Mouse (Mus musculus) lung, embryonic 15.5 days (tissue): Measurements from ENCODE around the gene AI854703. TPM values are rescaled to one million over a fixed set of nuclear protein-coding genes. Genes with fewer than 3 reads are reported as not detected.

Experiments used
- ATAC-seq: fragments of 200-750 bp; cut with Nextera tagmentation; 2 replicates; pipeline ENCODE4 v1.8.0; 2017; ENCODE audit warnings: moderate number of reproducible peaks, borderline replicate concordance; ENCODE audit not compliant: low FRiP score, low TSS enrichment; ENCODE audit errors: extremely low read depth
- H3K27ac ChIP-seq: fragments of 300-500 bp; sonication (generic); 2 replicates; pipeline ENCODE4 v1.5.1; 2015; ENCODE audit warnings: moderate library complexity, mild to moderate bottlenecking, inconsistent platforms
- H3K27me3 ChIP-seq: fragments of 300-500 bp; sonication (generic); 2 replicates; pipeline ENCODE4 v1.6.1; 2015; ENCODE audit warnings: inconsistent platforms
- H3K36me3 ChIP-seq: fragments of 300-500 bp; sonication (generic); 2 replicates; pipeline ENCODE4 v1.6.1; 2015; ENCODE audit warnings: inconsistent platforms
- H3K4me1 ChIP-seq: fragments of 300-500 bp; sonication (generic); 2 replicates; pipeline ENCODE4 v1.6.1; 2015; ENCODE audit warnings: inconsistent platforms
- H3K4me2 ChIP-seq: fragments of 300-500 bp; sonication (generic); 2 replicates; pipeline ENCODE4 v1.6.1; 2015; ENCODE audit warnings: inconsistent platforms, mild to moderate bottlenecking, moderate library complexity
- H3K4me3 ChIP-seq: fragments of 300-500 bp; sonication (generic); 2 replicates; pipeline ENCODE4 v1.5.1; 2015; ENCODE audit warnings: mild to moderate bottlenecking, inconsistent platforms
- H3K9ac ChIP-seq: fragments of 300-500 bp; sonication (generic); 2 replicates; pipeline ENCODE4 v1.6.1; 2015; ENCODE audit warnings: inconsistent platforms
- H3K9me3 ChIP-seq: fragments of 300-500 bp; sonication (generic); 2 replicates; pipeline ENCODE4 v1.6.1; 2016; ENCODE audit warnings: inconsistent platforms
- WGBS: fragments of 180-500 bp; shearing (Covaris S2); methylation state at CpG from one replicate; pipeline ENCODE4 v1.1.7; 2015; 5-methylcytosine and 5-hydroxymethylcytosine counted together
- polyA plus RNA-seq: library from polyadenylated mRNA; unstranded; fragments of >200 nt; fragmentation: Nextera tagmentation; extraction: Ambion mirVana; gene quantifications from 2 replicates; pipeline ENCODE4 v1.2.1, GENCODE M21; 2015

The AI854703 gene
- polyA plus RNA-seq, 1 experiment from 2014 or later = 0.93 TPM

DNA sequence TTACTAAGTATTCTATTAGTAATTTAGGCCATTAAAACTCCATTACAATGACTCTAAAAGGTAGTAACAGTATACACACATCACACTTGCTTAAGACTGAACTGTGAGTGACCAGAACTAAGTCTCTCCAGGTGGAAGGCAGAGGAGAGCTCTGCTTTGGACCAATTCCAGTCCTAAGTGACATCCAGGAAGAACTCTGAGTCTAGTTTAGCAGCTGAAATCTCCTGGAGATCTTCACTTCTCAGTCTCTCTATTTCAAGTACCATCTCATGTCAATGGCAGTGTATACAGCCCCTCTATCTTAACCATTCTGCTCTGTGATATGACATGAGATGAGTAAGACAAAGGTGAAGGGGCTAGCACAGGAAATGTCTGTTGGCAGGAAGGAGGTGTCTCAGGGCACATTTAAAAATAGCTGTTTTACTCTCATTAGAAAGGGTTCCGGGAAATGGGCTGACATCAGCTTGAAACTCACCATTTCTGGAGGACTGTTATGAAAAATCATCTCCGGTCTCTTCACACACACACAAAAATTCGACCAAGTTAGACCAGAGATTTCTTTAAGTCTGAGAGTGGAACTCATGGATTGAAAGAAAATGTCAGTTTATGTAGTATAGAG lies 55.0 kb downstream of the AI854703 start:
- H3K4me1 ChIP-seq = no peaks in the 10 kb centered on the region
- peak overlapping the region; percentile 48; the same call in 1 of the 2 replicates for H3K27ac ChIP-seq
- no peak for ATAC-seq
- H3K27me3 ChIP-seq = no peaks in the 10 kb centered on the region
- no peaks in the 10 kb centered on the region for H3K36me3 ChIP-seq
- no peak overlapping the region for H3K4me2 ChIP-seq
- no peaks in the 10 kb centered on the region for H3K9me3 ChIP-seq
- 66% methylated on average over 3 of the region's 3 CpGs for WGBS
- H3K4me3 ChIP-seq = no peak overlapping the region
- H3K9ac ChIP-seq = no peak overlapping the region

DNA sequence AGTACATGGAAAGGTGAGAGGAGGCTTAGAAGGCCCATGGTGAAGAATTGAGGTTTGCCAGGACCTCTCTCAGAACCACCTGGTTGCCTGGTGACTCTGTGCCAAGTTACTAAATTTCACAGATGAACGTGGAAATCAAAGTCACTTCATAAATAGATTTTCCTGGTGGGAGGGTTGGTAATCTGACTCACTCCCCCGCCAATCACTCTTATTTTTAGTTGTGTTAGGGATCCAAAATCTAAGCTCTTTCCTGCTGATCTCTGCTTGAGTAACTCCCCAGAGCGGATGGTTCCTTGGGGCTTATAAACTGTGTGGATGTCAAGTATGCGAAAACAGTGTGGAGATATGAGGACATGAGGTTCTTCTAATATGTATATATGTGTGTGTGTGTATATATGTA lies 55.7 kb downstream of the AI854703 start:
- Histone ChIP-seq H3K9ac (no peak overlapping the region), H3K27ac (peak overlapping the region; percentile 48)

More for the DNA sequence above, 55.7 kb downstream of the AI854703 start:
- H3K4me1 ChIP-seq = no peaks in the 10 kb centered on the region
- WGBS = 73% methylated on average over 4 of the region's 4 CpGs
- no peak overlapping the region for H3K4me2 ChIP-seq
- H3K9me3 ChIP-seq = no peaks in the 10 kb centered on the region
- no peaks in the 10 kb centered on the region for H3K27me3 ChIP-seq
- H3K36me3 ChIP-seq = no peaks in the 10 kb centered on the region
- H3K4me3 ChIP-seq = no peak overlapping the region
- no peak for ATAC-seq

Other genes with a start within 250 kb of the AI854703 start
- gene Krba1, start 231.2 kb upstream of the AI854703 start, polyA plus RNA-seq = 18.5 and 19.8 TPM in 2 replicates
- 18.9 and 22.0 TPM in 2 replicates for gene Zfp467, start 180.9 kb upstream of the AI854703 start, polyA plus RNA-seq
- 0.29 and 0.44 TPM in 2 replicates for gene Sspo, start 178.5 kb upstream of the AI854703 start, polyA plus RNA-seq
- gene Atp6v0e2, start 89.1 kb upstream of the AI854703 start, polyA plus RNA-seq = 9.4 and 11.7 TPM in 2 replicates
- gene Lrrc61, start 72.0 kb upstream of the AI854703 start, polyA plus RNA-seq = 6.0 and 7.3 TPM in 2 replicates
- gene Rarres2, start 54.0 kb upstream of the AI854703 start, polyA plus RNA-seq = 76.6 and 84.0 TPM in 2 replicates
- not detected in 2 replicates for gene Gm45021, start 37.2 kb upstream of the AI854703 start, polyA plus RNA-seq
- gene Repin1, start 32.9 kb upstream of the AI854703 start, polyA plus RNA-seq = 28.1 and 30.9 TPM in 2 replicates
- gene Gm44965, start 32.8 kb upstream of the AI854703 start, polyA plus RNA-seq = not detected in 2 replicates
- 5.5 and 8.3 TPM in 2 replicates for gene Zfp775, start 24.7 kb upstream of the AI854703 start, polyA plus RNA-seq
- 4.2 and 4.3 TPM in 2 replicates for gene Gimap8, start 20.5 kb downstream of the AI854703 start, polyA plus RNA-seq
- 16.1 and 16.2 TPM in 2 replicates for gene Gimap9, start 49.4 kb downstream of the AI854703 start, polyA plus RNA-seq
- 45.0 and 46.6 TPM in 2 replicates for gene Gimap4, start 57.8 kb downstream of the AI854703 start, polyA plus RNA-seq
- gene Gimap6, start 81.5 kb downstream of the AI854703 start, polyA plus RNA-seq = 41.3 and 48.5 TPM in 2 replicates
- gene Gm28053, start 91.8 kb downstream of the AI854703 start, polyA plus RNA-seq = 3.4 and 4.2 TPM in 2 replicates
- gene Gimap7, start 91.9 kb downstream of the AI854703 start, polyA plus RNA-seq = 0.29 TPM in 1 of 2 replicates, not detected in the other
- gene Gimap1, start 112.3 kb downstream of the AI854703 start, polyA plus RNA-seq = 43.0 and 53.3 TPM in 2 replicates
- gene Gimap5, start 119.4 kb downstream of the AI854703 start, polyA plus RNA-seq = 23.7 and 25.2 TPM in 2 replicates
- gene Gimap3, start 144.1 kb downstream of the AI854703 start, polyA plus RNA-seq = 0.22 TPM in 1 of 2 replicates, not detected in the other
- 226 and 227 TPM in 2 replicates for gene Tmem176a, start 214.2 kb downstream of the AI854703 start, polyA plus RNA-seq
- gene Tmem176b, start 214.7 kb downstream of the AI854703 start, polyA plus RNA-seq = 425 and 442 TPM in 2 replicates
- 0.11 TPM in 1 of 2 replicates, not detected in the other for gene Aoc1, start 246.1 kb downstream of the AI854703 start, polyA plus RNA-seq